Mouse (Mus musculus): Measurements from ENCODE around the gene Ap1g2.

The Ap1g2 gene

GRCm38 (mm10) chr14:55105836-55106809 is at the start of gene Ap1g2:
TSS of gene Ap1g2 (minus strand) at chr14:55106593.
- DNase-seq, result peak; percentile 87 to 88

- peak; percentile 30 to 50 for DNase-seq
Measured at GRCm38 (mm10) chr14:55152951-55153481, 46.6 kb upstream of the Ap1g2 start.

GRCm38 (mm10) chr14:55152174-55152573 is 45.8 kb upstream of the Ap1g2 start:
- DNase-seq, result no peak

- DNase-seq, result no peak
Measured at GRCm38 (mm10) chr14:55150985-55151384, 44.6 kb upstream of the Ap1g2 start.

- no peak for DNase-seq
Measured at GRCm38 (mm10) chr14:55149041-55149440, 42.6 kb upstream of the Ap1g2 start.

GRCm38 (mm10) chr14:55148363-55148915 is 42.0 kb upstream of the Ap1g2 start:
- DNase-seq, result peak; percentile 18 to 28

- DNase-seq, result no peak
Measured at GRCm38 (mm10) chr14:55146829-55147401, 40.5 kb upstream of the Ap1g2 start.

- no peak for DNase-seq
Measured at GRCm38 (mm10) chr14:55146324-55146723, 39.9 kb upstream of the Ap1g2 start.

- no peak for DNase-seq
Measured at GRCm38 (mm10) chr14:55139313-55139712, 32.9 kb upstream of the Ap1g2 start.

- DNase-seq, result no peak
Measured at GRCm38 (mm10) chr14:55135676-55136075, 29.3 kb upstream of the Ap1g2 start.

GRCm38 (mm10) chr14:55126521-55126920 is 20.1 kb upstream of the Ap1g2 start:
- no peak for DNase-seq

- DNase-seq, result no peak
Measured at GRCm38 (mm10) chr14:55125711-55126110, 19.3 kb upstream of the Ap1g2 start.

- no peak for DNase-seq
Measured at GRCm38 (mm10) chr14:55122359-55122758, 16.0 kb upstream of the Ap1g2 start.

GRCm38 (mm10) chr14:55121947-55122346 is 15.6 kb upstream of the Ap1g2 start:
- peak; percentile 68 to 85 for DNase-seq

- no peak for DNase-seq
Measured at GRCm38 (mm10) chr14:55119421-55120134, 13.2 kb upstream of the Ap1g2 start.

- no peak for DNase-seq
Measured at GRCm38 (mm10) chr14:55118852-55119251, 12.5 kb upstream of the Ap1g2 start.

GRCm38 (mm10) chr14:55116425-55117200 is 10.2 kb upstream of the Ap1g2 start, which contains the start of gene Jph4:
TSS of gene Jph4 (minus strand) at chr14:55116935.
- DNase-seq, result no peak

- DNase-seq, result no peak
Measured at GRCm38 (mm10) chr14:55115846-55116245, 9.5 kb upstream of the Ap1g2 start.

GRCm38 (mm10) chr14:55114759-55115701 is 8.6 kb upstream of the Ap1g2 start:
- DNase-seq, result peak in 1 of 2 experiments; percentile 33

GRCm38 (mm10) chr14:55113975-55114645 is 7.7 kb upstream of the Ap1g2 start:
- no peak for DNase-seq

All from kidney, adult 8-10 months (tissue).